In genomic region chr16:22436106-22436505, GRCm38 (mm10) we compare ENCODE assay signal across 16 mouse cellular contexts. TPM values are rescaled to one million over a fixed set of nuclear protein-coding genes. Genes with fewer than 3 reads are reported as not detected.
DNase-seq lines count a peak whose midpoint lies in the region; ATAC-seq and TF ChIP-seq lines count a peak whose summit lies in the region.
"Had no signal": no experiment of that assay in that cellular context is flagged by ENCODE, and none has a peak within 500 bp of the region (broad histone marks: within the 10 kb centered on the region; RNA-seq: fewer than 3 reads in every experiment).

No protein-coding gene starts in this region.

- H3K4me2 ChIP-seq in hindbrain, postnatal 0 days (ENCODE audit: low read depth, low read length): peak overlapping the region; percentile 97
- no peak overlapping the region for H3K4me2 ChIP-seq in hindbrain, embryonic 13.5 days
- 0 out of 2 replicates have a peak overlapping the region, but pooled peaks have one; percentile 6 for H3K4me2 ChIP-seq in midbrain, postnatal 0 days (ENCODE audit: low read depth, low read length, poor library complexity, severe bottlenecking)
- H3K4me2 ChIP-seq: heart, embryonic 15.5 days had no signal

- no peak for DNase-seq in hindbrain, postnatal 0 days (ENCODE audit: low spot score)
- DNase-seq in midbrain, postnatal 0 days (ENCODE audit: low spot score): no peak
- DNase-seq in midbrain, embryonic 10.5 days (ENCODE audit: low spot score): no peak
- peak; percentile 65 for DNase-seq in ZHBTc4 (ENCODE audit: low read depth, low spot score)
- DNase-seq in splenic B cell, adult 2 months (ENCODE audit: low read depth, low spot score): peak; percentile 73
- no peak for DNase-seq in heart, adult 11 months
- DNase-seq: adrenal gland, adult 8-10 months; cerebellum, postnatal 14 days; gastrocnemius, postnatal 36 days; kidney, postnatal 14 days; retina, postnatal 1 day had no signal

- H3K27ac ChIP-seq in hindbrain, postnatal 0 days: no peak overlapping the region
- no peak overlapping the region for H3K27ac ChIP-seq in hindbrain, embryonic 13.5 days
- no peak overlapping the region for H3K27ac ChIP-seq in midbrain, postnatal 0 days (ENCODE audit: low read depth, low read length)
- H3K27ac ChIP-seq in midbrain, embryonic 10.5 days (replicated peaks): no peak overlapping the region
- H3K27ac ChIP-seq: heart, embryonic 15.5 days; neural tube, embryonic 13.5 days had no signal

- no peaks in the 10 kb centered on the region for H3K9me3 ChIP-seq in hindbrain, postnatal 0 days (ENCODE audit: low read length)
- no peaks in the 10 kb centered on the region for H3K9me3 ChIP-seq in hindbrain, embryonic 13.5 days
- no peaks in the 10 kb centered on the region for H3K9me3 ChIP-seq in midbrain, postnatal 0 days (ENCODE audit: low read length)
- no peaks in the 10 kb centered on the region for H3K9me3 ChIP-seq in midbrain, embryonic 10.5 days (replicated peaks)
- H3K9me3 ChIP-seq: heart, embryonic 15.5 days; neural tube, embryonic 13.5 days had no signal

- no peak overlapping the region for H3K9ac ChIP-seq in hindbrain, postnatal 0 days (replicated peaks; ENCODE audit: low read length)
- no peak overlapping the region for H3K9ac ChIP-seq in hindbrain, embryonic 13.5 days
- no peak overlapping the region for H3K9ac ChIP-seq in midbrain, postnatal 0 days (replicated peaks; ENCODE audit: low read length, poor library complexity, severe bottlenecking)
- H3K9ac ChIP-seq: heart, embryonic 15.5 days; neural tube, embryonic 13.5 days had no signal

- H3K36me3 ChIP-seq in hindbrain, postnatal 0 days (ENCODE audit: insufficient read depth, low read length): no peaks in the 10 kb centered on the region
- no peaks in the 10 kb centered on the region for H3K36me3 ChIP-seq in hindbrain, embryonic 13.5 days
- H3K36me3 ChIP-seq in midbrain, postnatal 0 days (ENCODE audit: insufficient read depth, low read length): no peaks in the 10 kb centered on the region
- H3K36me3 ChIP-seq in midbrain, embryonic 10.5 days: peaks cover 3% of the 10 kb centered on the region; the same call in 1 of the 2 replicates
- no peaks in the 10 kb centered on the region for H3K36me3 ChIP-seq in splenic B cell, adult 2 months (ENCODE audit: control insufficient read depth, insufficient read depth, low read length, poor library complexity, severe bottlenecking)
- H3K36me3 ChIP-seq: neural tube, embryonic 13.5 days had no signal

- WGBS in hindbrain, postnatal 0 days: 35% methylated on average over 6 of the region's 6 CpGs
- 41% methylated on average over 6 of the region's 6 CpGs for WGBS in hindbrain, embryonic 13.5 days
- 42% methylated on average over 6 of the region's 6 CpGs for WGBS in midbrain, postnatal 0 days
- WGBS in midbrain, embryonic 10.5 days: 42% methylated on average over 6 of the region's 6 CpGs

- TF ChIP-seq CTCF in hindbrain, postnatal 0 days (IDR thresholded peaks at IDR 0.05; ENCODE audit: low read depth): no peak
- no peak for TF ChIP-seq CTCF in midbrain, postnatal 0 days (IDR thresholded peaks at IDR 0.05)

- peaks cover 15% of the 10 kb centered on the region for H3K4me1 ChIP-seq in hindbrain, postnatal 0 days (ENCODE audit: insufficient read depth, low read length)
- peaks cover 40% of the 10 kb centered on the region for H3K4me1 ChIP-seq in hindbrain, embryonic 13.5 days (replicated peaks)
- no peaks in the 10 kb centered on the region for H3K4me1 ChIP-seq in midbrain, postnatal 0 days (ENCODE audit: insufficient read depth, low read length)
- peaks cover 54% of the 10 kb centered on the region for H3K4me1 ChIP-seq in midbrain, embryonic 10.5 days

- no peak overlapping the region for H3K4me3 ChIP-seq in hindbrain, postnatal 0 days (ENCODE audit: low read length)
- H3K4me3 ChIP-seq in hindbrain, embryonic 13.5 days: no peak overlapping the region
- H3K4me3 ChIP-seq in midbrain, postnatal 0 days (ENCODE audit: low read depth, low read length): no peak overlapping the region
- no peak overlapping the region for H3K4me3 ChIP-seq in midbrain, embryonic 10.5 days
- H3K4me3 ChIP-seq: heart, embryonic 15.5 days; neural tube, embryonic 13.5 days had no signal

- no peaks in the 10 kb centered on the region for H3K27me3 ChIP-seq in hindbrain, postnatal 0 days (ENCODE audit: insufficient read depth, low read length)
- peaks cover 63% of the 10 kb centered on the region for H3K27me3 ChIP-seq in hindbrain, embryonic 13.5 days
- peaks cover 18% of the 10 kb centered on the region for H3K27me3 ChIP-seq in midbrain, postnatal 0 days (ENCODE audit: insufficient read depth, low read length)
- peaks cover 73% of the 10 kb centered on the region for H3K27me3 ChIP-seq in midbrain, embryonic 10.5 days (ENCODE audit: low read depth, poor library complexity, severe bottlenecking)
- peaks cover 1% of the 10 kb centered on the region; the same call in 1 of the 2 replicates for H3K27me3 ChIP-seq in splenic B cell, adult 2 months (ENCODE audit: control insufficient read depth, insufficient read depth, low read length, poor library complexity, severe bottlenecking)
- H3K27me3 ChIP-seq: heart, embryonic 15.5 days had no signal

- ATAC-seq in hindbrain, postnatal 0 days: no peak
- ATAC-seq in hindbrain, embryonic 13.5 days (ENCODE audit: low FRiP score): no peak
- no peak for ATAC-seq in midbrain, postnatal 0 days (ENCODE audit: low FRiP score)
- no peak for ATAC-seq in monocyte, adult 5-6 weeks (replicated peaks; ENCODE audit: insufficient number of reproducible peaks, low FRiP score, low TSS enrichment, poor library complexity, severe bottlenecking)
- ATAC-seq: midbrain, embryonic 16.5 days had no signal

RNA-seq across cellular contexts. Expression of gene Etv5, which starts 3.4 kb away (rescaled TPM):
- 57.6 and 66.8 TPM in 2 replicates for total RNA-seq in hindbrain, postnatal 0 days (2014; rRNA removed)
- polyA plus RNA-seq in hindbrain, postnatal 0 days (2015; fragmentation: Nextera tagmentation; extraction: Ambion mirVana): 34.1 and 34.6 TPM in 2 replicates
- 17.7 and 18.9 TPM in 2 replicates for polyA plus RNA-seq in hindbrain, embryonic 13.5 days (2015; fragmentation: Nextera tagmentation; extraction: Ambion mirVana)
- total RNA-seq in midbrain, postnatal 0 days (2014; rRNA removed): 25.9 and 38.2 TPM in 2 replicates
- polyA plus RNA-seq in midbrain, postnatal 0 days (2015; fragmentation: Nextera tagmentation; extraction: Ambion mirVana): 17.9 and 20.7 TPM in 2 replicates
- polyA plus RNA-seq in midbrain, embryonic 10.5 days (2016; fragmentation: Nextera tagmentation; extraction: Ambion mirVana): 20.6 and 24.4 TPM in 2 replicates
- total RNA-seq in monocyte, adult 5-6 weeks (2017): 2.2 to 3.2 TPM (median 2.8 TPM) in 3 replicates

Comparison
In these comparisons a context has a peak if more than half of its experiments do, and no peak if none do; other contexts are left out.
1. DNase-seq: peak in ZHBTc4 (single experiment) and splenic B cell, adult 2 months (single experiment); none in hindbrain, postnatal 0 days (single experiment), midbrain, postnatal 0 days (single experiment), midbrain, embryonic 10.5 days (single experiment) and heart, adult 11 months (single experiment).